Mouse (Mus musculus): ENCODE measurements around the gene Cdc5l.

GRCm38 (mm10) chr17:45457487-45457886 is 23.9 kb upstream of the Cdc5l start:
- TF ChIP-seq CTCF (IDR thresholded peaks at IDR 0.05; ENCODE audit: extremely low read depth, insufficient read depth, insufficient read length, insufficient replicate concordance) (no peak), POLR2A (IDR thresholded peaks at IDR 0.05; ENCODE audit: low read depth, low read length) (no peak)

Measured in spleen, adult 2 months (tissue).